Mouse (Mus musculus) lung, adult 2 months (tissue): ENCODE measurements around the gene Uba6. TPM values are rescaled to one million over a fixed set of nuclear protein-coding genes. Genes with fewer than 3 reads are reported as not detected.

ENCODE experiments used
- DNase-seq: peaks from one replicate; pipeline ENCODE4 v3.0.0; 2022
- H3K4me1 ChIP-seq: fragments of 200-500 bp; 2 replicates; pipeline ENCODE4 v1.6.1; 2011; ENCODE audit warnings: low read length; ENCODE audit not compliant: control insufficient read depth, insufficient read depth
- H3K4me3 ChIP-seq: fragments of 200-500 bp; replicated peaks from 2 replicates; pipeline ENCODE3; 2011; ENCODE audit warnings: low read depth, mild to moderate bottlenecking, control low read depth, low read length; ENCODE audit errors: extremely low read depth
- CTCF ChIP-seq: fragments of 200-500 bp; IDR thresholded peaks from 2 replicates; pipeline ENCODE4 v1.5.1; 2011; ENCODE audit warnings: mild to moderate bottlenecking, low read length, control low read depth; ENCODE audit not compliant: insufficient read depth
- POLR2A ChIP-seq: fragments of 200-500 bp; IDR thresholded peaks from 2 replicates; pipeline ENCODE4 v1.6.1; 2011; ENCODE audit warnings: low read depth, mild to moderate bottlenecking, control low read depth, low read length, borderline replicate concordance; ENCODE audit errors: extremely low read depth
- WGBS: fragments of 180-500 bp; shearing (Covaris S2); methylation state at CpG from one replicate; pipeline ENCODE4 v1.1.7; 2018; 5-methylcytosine and 5-hydroxymethylcytosine counted together
- polyA plus RNA-seq: library from polyadenylated mRNA; depleted of rRNA; stranded (reverse); fragments of >200 nt; gene quantifications from 2 replicates; pipeline ENCODE4 v1.2.3, GENCODE M21; 2012

Gene Uba6
- polyA plus RNA-seq, 1 experiment, result 1.9 TPM

DNA sequence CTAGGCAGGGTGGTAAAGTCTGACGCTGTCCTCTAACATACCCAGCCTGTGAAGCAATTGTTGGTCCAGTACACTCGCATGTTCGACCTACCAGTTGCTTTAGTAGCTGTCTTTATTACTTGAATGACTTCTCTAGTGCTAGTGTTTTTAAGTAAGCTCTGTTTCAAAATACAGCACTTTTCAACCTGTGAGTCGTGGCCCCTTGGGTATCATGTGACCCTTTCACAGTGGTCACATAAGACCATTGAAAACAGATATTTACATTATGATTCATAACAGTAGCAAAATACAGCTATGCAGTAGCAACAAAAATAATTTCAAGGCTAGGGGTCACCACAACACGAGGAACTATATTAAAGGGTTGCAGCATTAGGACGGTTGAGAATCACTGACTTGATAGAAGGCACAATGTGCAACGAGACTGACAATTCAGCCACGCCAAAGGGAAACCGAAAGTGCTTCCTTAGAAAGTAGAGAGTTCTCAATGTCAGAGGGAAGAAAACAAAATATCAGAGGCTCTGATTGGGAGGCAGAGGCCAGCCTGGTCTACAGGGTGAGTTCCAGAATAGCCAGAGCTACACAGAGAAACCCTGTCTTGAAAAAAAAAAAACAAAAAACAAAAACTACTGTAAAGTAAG, 54.0 kb downstream of the Uba6 start:
- WGBS, result 80% methylated on average over 9 of the region's 9 CpGs

DNA sequence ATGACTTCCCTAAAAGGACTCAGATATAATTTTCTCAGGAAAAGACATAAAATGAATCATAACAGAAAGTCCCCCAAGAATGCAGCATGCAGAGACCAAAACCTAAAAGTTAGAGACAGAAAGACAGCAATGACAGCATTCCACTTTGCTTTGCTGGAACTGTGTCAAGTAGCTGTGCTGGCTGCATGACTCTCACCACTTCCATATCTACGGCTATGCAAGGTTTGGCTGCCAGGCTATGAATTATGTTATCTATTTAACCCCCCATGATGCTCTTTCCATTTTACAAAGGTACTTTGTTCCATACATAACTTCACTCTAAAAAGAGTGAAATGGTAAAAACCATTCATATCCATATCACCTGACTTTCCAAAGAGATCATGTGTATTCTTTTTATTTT, 58.6 kb downstream of the Uba6 start:
- TF ChIP-seq CTCF, result no peak
- no peak for TF ChIP-seq POLR2A
- no peak overlapping the region for H3K4me3 ChIP-seq
- 71% methylated on average over 1 of the region's 1 CpGs for WGBS

More for the DNA sequence above, 54.0 kb downstream of the Uba6 start:
- H3K4me1 ChIP-seq, result no peaks in the 10 kb centered on the region
- TF ChIP-seq POLR2A (no peak), CTCF (no peak)
- no peak overlapping the region for H3K4me3 ChIP-seq
- DNase-seq, result no peak

DNA sequence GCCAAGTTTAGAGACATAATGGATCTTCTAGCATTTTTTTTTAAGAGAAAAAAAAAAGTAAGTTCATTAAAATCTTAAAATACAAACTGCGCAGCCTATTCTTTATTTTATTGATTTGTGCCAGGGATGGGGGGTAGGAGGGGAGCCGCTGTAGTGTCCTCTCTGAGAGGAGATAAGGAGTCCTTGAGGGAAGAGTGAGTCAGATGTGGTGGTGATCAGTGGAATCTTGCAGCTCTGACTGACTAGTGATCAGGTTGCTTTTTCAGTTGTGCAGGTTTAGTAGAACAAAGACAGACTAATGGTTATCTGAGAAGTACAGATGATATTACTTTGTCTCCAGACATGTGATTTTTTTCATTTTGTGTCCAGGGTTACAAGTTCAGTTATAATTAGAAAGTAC, 59.6 kb downstream of the Uba6 start:
- H3K4me3 ChIP-seq, result no peak overlapping the region
- WGBS, result 90% methylated on average over 2 of the region's 2 CpGs
- no peak for TF ChIP-seq CTCF
- no peak for DNase-seq
- no peaks in the 10 kb centered on the region for H3K4me1 ChIP-seq

More for the DNA sequence above, 58.6 kb downstream of the Uba6 start:
- DNase-seq, result no peak
- H3K4me1 ChIP-seq, result no peaks in the 10 kb centered on the region

DNA sequence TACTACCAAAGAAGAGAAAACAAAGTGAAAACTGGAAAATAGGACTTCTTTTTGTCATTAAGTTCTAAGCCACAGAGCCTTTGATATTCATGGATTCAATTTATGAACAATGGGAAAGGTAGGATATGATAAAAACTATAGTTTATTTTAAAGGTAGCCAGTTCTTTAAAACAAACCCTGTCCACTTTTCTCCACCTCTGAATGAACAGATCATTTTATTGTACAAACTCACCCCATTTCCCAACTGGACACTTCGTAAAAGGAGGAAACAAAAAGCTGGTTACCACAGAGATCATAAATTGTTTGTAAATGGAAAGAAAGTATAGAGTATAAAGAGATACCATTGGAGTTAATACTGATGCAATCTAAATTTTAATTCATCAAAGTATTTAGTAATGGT, 61.5 kb downstream of the Uba6 start:
- 89% methylated on average over 1 of the region's 1 CpGs for WGBS
- no peak for TF ChIP-seq POLR2A
- no peak for TF ChIP-seq CTCF
- H3K4me1 ChIP-seq, result no peaks in the 10 kb centered on the region
- no peak for DNase-seq
- no peak overlapping the region for H3K4me3 ChIP-seq

DNA sequence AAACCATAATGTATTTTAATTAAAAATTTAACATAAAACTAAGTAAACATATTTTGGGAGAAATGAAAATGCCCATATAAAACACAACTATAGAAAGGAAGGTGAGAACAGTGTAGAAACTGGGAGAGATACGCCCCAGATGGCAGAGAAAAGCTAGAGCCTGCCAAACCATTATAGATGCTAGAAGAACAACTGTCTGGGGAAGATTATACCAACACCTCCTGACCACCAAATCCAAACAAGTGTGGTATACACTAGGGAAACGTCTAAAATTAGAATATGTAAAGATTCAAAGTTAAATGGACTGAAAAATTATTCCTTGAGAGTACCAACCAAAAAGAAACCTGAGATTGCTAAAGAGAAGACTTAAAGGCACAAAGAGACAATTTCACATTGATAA, 66.0 kb downstream of the Uba6 start:
- no peaks in the 10 kb centered on the region for H3K4me1 ChIP-seq
- WGBS, result 74% methylated on average over 2 of the region's 2 CpGs

DNA sequence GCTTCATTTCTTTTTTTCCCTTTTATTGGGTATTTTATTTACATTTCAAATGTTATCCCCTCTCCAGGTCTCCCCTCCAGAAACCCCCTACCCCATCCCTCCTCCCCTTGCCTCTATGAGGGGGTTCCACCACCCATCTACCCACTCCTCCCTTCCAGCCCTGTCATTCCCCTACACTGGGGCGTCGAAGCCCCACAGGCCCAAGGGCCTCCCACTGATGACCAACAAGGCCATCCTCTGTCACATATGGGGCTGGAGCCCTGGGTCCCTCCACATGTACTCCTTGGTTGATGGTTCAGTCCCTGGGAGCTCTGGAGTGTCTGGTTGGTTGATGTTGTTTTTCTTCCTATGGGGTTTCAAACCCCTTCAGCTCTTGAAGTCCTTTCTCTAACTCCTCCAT, 70.4 kb downstream of the Uba6 start:
- TF ChIP-seq POLR2A (no peak), CTCF (no peak)
- H3K4me1 ChIP-seq, result no peaks in the 10 kb centered on the region
- H3K4me3 ChIP-seq, result no peak overlapping the region
- WGBS, result 88% methylated on average over 2 of the region's 2 CpGs
- DNase-seq, result no peak

More for the DNA sequence above, 66.0 kb downstream of the Uba6 start:
- TF ChIP-seq CTCF (no peak), POLR2A (no peak)
- DNase-seq, result no peak
- H3K4me3 ChIP-seq, result no peak overlapping the region

DNA sequence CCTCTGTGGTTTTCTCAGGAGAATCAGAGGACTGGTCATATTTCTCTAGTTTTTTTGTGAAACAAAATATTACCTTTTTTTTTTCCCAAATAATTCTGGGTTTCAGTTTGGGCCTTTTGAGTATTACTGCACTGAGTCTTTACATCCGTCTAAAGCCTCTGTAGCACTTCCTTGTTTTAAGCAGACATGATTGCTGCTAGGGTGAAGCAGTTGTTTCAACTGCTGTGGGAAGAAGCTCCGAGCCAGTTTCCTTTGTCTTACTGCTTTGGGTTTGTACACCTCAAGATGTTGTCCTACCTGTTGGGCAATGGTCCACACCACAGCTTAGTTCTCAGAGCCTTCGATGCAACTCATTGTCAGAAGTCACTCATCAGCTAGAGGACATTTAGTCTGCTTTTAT, 72.0 kb downstream of the Uba6 start:
- Histone ChIP-seq H3K4me1 (no peaks in the 10 kb centered on the region), H3K4me3 (no peak overlapping the region)
- WGBS, result 71% methylated on average over 3 of the region's 3 CpGs
- no peak for DNase-seq
- TF ChIP-seq POLR2A (no peak), CTCF (no peak)

DNA sequence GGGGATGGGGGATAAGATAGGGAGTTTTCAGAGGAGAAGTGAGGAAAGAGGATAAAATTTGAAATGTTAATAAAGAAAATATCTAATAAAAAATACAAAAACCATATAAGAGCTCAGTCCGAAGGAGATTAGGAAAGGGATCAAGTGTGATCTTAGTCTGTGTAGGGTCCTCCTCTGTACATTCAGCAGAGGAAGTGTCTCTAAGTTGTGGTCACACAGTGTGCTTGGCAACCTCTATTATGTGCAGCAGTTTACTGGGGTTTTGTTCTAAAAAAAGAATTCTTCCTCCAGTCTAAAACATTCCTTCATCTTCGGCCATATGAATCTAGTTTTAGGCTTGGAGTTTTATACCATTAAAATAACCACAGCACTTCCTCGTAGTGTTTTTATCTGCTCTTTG, 73.6 kb downstream of the Uba6 start:
- no peak for TF ChIP-seq POLR2A
- TF ChIP-seq CTCF, result no peak

DNA sequence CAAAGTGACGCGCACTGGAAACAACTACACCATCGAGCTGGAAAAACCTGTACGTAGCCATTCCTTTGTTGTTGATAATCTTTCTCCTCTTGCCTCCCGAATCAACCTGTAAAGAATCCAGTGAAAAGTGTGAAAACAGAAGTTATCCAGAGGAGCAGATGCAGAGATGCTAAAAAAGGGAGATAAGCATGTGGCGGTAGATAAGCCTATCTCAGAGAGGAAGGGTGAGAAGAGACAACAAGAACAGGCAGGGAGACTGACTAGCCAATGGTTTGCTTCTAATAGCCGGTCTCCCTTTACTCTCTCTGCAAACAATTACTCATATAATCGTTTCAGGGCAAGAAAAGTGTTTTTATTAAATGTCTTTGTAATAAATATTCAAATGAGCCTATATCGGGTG, 77.8 kb downstream of the Uba6 start:
- 65% methylated on average over 9 of the region's 9 CpGs for WGBS
- no peaks in the 10 kb centered on the region for H3K4me1 ChIP-seq
- no peak for DNase-seq
- TF ChIP-seq CTCF, result no peak
- TF ChIP-seq POLR2A, result no peak
- no peak overlapping the region for H3K4me3 ChIP-seq

More for the DNA sequence above, 73.6 kb downstream of the Uba6 start:
- Histone ChIP-seq H3K4me1 (no peaks in the 10 kb centered on the region), H3K4me3 (no peak overlapping the region)
- no peak for DNase-seq
- 75% methylated on average over 3 of the region's 3 CpGs for WGBS

DNA sequence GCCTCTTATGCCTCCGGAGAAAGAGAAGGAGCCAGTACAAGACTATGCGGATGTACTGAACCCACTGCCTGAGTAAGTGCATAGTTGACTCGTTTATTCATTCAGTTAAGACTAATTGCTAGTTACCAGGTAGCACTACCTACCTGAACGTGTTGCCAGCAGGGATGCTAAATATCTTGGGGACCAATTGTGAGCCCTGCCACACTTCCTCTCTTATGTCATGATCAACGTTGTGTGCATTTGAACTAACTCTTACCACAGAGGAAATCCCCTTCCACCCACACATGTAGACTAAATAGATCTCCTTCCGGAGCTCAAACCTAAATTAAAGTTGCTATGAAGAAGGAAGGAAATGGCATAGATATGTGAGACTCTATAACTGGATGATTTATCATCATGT, 85.9 kb downstream of the Uba6 start:
- Histone ChIP-seq H3K4me3 (no peak overlapping the region), H3K4me1 (no peaks in the 10 kb centered on the region)
- WGBS, result 46% methylated on average over 6 of the region's 6 CpGs
- TF ChIP-seq POLR2A, result no peak
- no peak for TF ChIP-seq CTCF
- no peak for DNase-seq
